Mouse (Mus musculus) embryonic facial prominence, embryonic 11.5 days (tissue): Measurements from ENCODE around the gene Rtn1. TPM values are rescaled to one million over a fixed set of nuclear protein-coding genes. Genes with fewer than 3 reads are reported as not detected.
A peak's percentile ranks its signal among the peaks of the same experiment; 100 is the strongest.

ENCODE experiments used
- ATAC-seq: fragments of 200-750 bp; cut with Nextera tagmentation; replicated peaks from 2 replicates; pipeline ENCODE4 v1.8.0; 2017; ENCODE audit warnings: low read depth; ENCODE audit not compliant: insufficient number of reproducible peaks, low FRiP score, low TSS enrichment
- DNase-seq: peaks from one replicate; pipeline ENCODE4 v3.0.0-alpha.2; 2015; ENCODE audit warnings: low spot score
- H3K27ac ChIP-seq: fragments of 300-500 bp; sonication (generic); replicated peaks from 2 replicates; pipeline ENCODE4 v1.5.1; 2014; ENCODE audit warnings: mild to moderate bottlenecking, low read depth, low read length, control low read depth
- H3K27me3 ChIP-seq: fragments of 300-500 bp; sonication (generic); 2 replicates; pipeline ENCODE4 v1.6.1; 2014; ENCODE audit warnings: mild to moderate bottlenecking, low read length, moderate library complexity, mixed read lengths; ENCODE audit not compliant: control insufficient read depth, insufficient read depth
- H3K36me3 ChIP-seq: fragments of 300-500 bp; sonication (generic); replicated peaks from 2 replicates; pipeline ENCODE4 v1.6.1; 2014; ENCODE audit warnings: low read depth, mild to moderate bottlenecking, low read length, moderate library complexity, mixed read lengths; ENCODE audit not compliant: control insufficient read depth, insufficient read depth
- H3K4me1 ChIP-seq: fragments of 300-500 bp; sonication (generic); 2 replicates; pipeline ENCODE4 v1.6.1; 2014; ENCODE audit warnings: low read length, mixed read lengths; ENCODE audit not compliant: control insufficient read depth, insufficient read depth
- H3K4me2 ChIP-seq: fragments of 300-500 bp; sonication (generic); 2 replicates; pipeline ENCODE4 v1.6.1; 2014; ENCODE audit warnings: low read depth, mild to moderate bottlenecking, control low read depth, low read length, moderate library complexity
- H3K4me3 ChIP-seq: fragments of 300-500 bp; sonication (generic); 2 replicates; pipeline ENCODE4 v1.5.1; 2014; ENCODE audit warnings: low read depth, low read length, control low read depth
- H3K9ac ChIP-seq: fragments of 300-500 bp; sonication (generic); replicated peaks from 2 replicates; pipeline ENCODE4 v1.6.1; 2014; ENCODE audit warnings: mild to moderate bottlenecking, control low read depth, low read length
- H3K9me3 ChIP-seq: fragments of 300-500 bp; sonication (generic); replicated peaks from 2 replicates; pipeline ENCODE4 v1.6.1; 2016; ENCODE audit warnings: mild to moderate bottlenecking, low read length, inconsistent platforms, mixed read lengths; ENCODE audit not compliant: control insufficient read depth
- WGBS: fragments of 180-500 bp; shearing (Covaris S2); extraction: QIAGEN DNeasy Blood & Tissue Kit; methylation state at CpG from one replicate; pipeline ENCODE4 v1.1.7; 2014; 5-methylcytosine and 5-hydroxymethylcytosine counted together
- polyA plus RNA-seq: library from polyadenylated mRNA; unstranded; fragments of >200 nt; fragmentation: Nextera tagmentation; extraction: Ambion mirVana; gene quantifications from 2 replicates; pipeline ENCODE4 v1.2.1, GENCODE M21; 2014

The Rtn1 gene
- polyA plus RNA-seq, 1 experiment from 2014 or later: 79.0 TPM

DNA sequence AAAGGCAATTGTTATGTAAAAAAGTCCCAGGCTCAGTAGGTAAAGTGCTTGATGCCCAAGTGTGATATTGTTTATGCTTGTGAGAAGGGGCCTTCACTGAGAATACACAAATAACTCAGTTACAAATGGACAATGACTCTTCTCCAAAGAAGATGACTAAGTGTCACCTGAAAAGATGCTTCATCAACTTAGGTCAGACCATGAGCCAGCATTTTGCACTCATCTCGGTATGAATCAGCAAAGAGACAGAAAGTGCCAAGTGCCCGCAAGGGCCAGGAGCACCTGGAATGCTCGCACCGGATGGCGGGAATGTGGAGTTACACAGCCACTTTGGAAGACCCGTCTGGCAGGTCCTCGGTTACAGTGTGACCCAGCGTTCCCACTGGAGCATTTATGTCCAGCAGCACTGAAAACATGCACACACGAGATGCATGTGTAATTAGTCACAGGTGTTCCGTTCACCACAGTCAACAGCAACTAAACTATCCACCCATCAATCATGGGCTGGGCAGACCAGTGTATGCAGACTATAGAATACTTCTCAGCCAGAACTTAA lies 156.9 kb downstream of the Rtn1 start:
- Histone ChIP-seq H3K9ac (no peak overlapping the region), H3K36me3 (no peaks in the 10 kb centered on the region), H3K27me3 (no peaks in the 10 kb centered on the region), H3K4me1 (no peaks in the 10 kb centered on the region), H3K27ac (no peak overlapping the region), H3K9me3 (no peaks in the 10 kb centered on the region), H3K4me3 (no peak overlapping the region), H3K4me2 (no peak overlapping the region)
- DNase-seq (no peak), ATAC-seq (no peak)
- 54% methylated on average over 10 of the region's 10 CpGs for WGBS

DNA sequence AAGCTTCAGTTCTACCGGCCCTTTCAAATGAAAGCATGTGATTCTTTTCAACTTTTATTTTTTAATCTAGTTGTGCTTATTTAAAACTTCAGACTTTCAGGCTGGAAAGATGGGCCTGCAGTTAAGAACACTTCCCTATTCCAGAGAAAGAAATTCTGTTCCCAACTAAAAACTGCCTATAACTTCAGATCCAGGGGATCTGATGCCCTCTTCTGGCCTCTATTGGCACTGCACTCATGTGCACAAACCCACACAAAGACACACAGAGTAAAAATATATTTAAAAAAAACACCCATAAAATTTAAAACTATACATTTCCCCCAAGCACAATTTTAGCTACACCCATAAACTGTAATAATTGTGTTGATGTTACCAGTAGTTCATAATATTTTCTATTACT lies 163.9 kb downstream of the Rtn1 start:
- no peaks in the 10 kb centered on the region for H3K4me1 ChIP-seq
- no peaks in the 10 kb centered on the region for H3K36me3 ChIP-seq
- H3K27me3 ChIP-seq: no peaks in the 10 kb centered on the region
- H3K4me3 ChIP-seq: no peak overlapping the region
- no peaks in the 10 kb centered on the region for H3K9me3 ChIP-seq
- ATAC-seq (no peak), DNase-seq (no peak)
- no peak overlapping the region for H3K9ac ChIP-seq
- no peak overlapping the region for H3K27ac ChIP-seq
- H3K4me2 ChIP-seq: no peak overlapping the region
- 88% methylated on average over 1 of the region's 1 CpGs for WGBS

DNA sequence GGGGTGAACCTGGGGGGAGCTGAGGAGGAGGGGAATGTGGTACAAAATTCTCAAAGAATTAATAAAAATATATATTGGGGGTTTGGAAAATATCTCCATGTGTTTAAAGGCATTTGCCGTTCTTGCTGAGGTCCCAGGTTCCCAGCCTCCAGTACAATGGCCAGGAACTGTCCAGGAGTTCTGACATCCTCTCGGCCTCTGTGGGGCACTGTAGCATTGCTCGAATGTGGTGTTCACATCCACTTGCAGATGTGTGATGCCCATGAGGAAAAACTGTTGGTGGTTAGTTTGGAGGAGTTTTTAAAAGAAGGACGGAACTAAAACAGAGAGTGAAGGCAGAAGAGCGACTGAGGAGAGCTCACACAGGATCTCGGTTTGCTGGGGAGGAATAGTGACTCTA lies 166.0 kb downstream of the Rtn1 start:
- 69% methylated on average over 6 of the region's 6 CpGs for WGBS

DNA sequence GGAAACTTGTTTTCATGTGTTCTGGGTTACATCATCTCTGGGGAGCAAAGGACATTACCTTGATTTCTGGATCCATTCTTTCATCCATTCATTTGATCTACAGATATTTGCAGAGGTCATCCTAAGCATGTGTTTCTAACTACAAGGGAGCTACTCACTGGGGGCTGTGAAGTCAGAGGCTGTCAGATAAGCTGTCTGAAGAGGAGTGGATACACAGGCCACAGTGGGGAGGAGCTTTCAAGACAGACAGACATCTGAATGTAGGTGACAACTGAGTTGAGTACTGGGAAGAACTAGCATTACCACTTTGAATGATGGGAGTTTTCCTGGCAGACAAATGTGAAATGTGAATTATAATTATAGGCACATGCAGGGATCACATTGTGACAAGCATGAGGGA lies 168.3 kb downstream of the Rtn1 start:
- H3K27me3 ChIP-seq: no peaks in the 10 kb centered on the region; the same call in 1 of the 2 replicates

More for the DNA sequence above, 166.0 kb downstream of the Rtn1 start:
- H3K27ac ChIP-seq: no peak overlapping the region
- DNase-seq (no peak), ATAC-seq (no peak)
- no peak overlapping the region for H3K4me3 ChIP-seq
- H3K36me3 ChIP-seq: no peaks in the 10 kb centered on the region
- no peaks in the 10 kb centered on the region for H3K27me3 ChIP-seq
- H3K9me3 ChIP-seq: no peaks in the 10 kb centered on the region
- no peak overlapping the region for H3K4me2 ChIP-seq
- H3K4me1 ChIP-seq: no peaks in the 10 kb centered on the region
- no peak overlapping the region for H3K9ac ChIP-seq

DNA sequence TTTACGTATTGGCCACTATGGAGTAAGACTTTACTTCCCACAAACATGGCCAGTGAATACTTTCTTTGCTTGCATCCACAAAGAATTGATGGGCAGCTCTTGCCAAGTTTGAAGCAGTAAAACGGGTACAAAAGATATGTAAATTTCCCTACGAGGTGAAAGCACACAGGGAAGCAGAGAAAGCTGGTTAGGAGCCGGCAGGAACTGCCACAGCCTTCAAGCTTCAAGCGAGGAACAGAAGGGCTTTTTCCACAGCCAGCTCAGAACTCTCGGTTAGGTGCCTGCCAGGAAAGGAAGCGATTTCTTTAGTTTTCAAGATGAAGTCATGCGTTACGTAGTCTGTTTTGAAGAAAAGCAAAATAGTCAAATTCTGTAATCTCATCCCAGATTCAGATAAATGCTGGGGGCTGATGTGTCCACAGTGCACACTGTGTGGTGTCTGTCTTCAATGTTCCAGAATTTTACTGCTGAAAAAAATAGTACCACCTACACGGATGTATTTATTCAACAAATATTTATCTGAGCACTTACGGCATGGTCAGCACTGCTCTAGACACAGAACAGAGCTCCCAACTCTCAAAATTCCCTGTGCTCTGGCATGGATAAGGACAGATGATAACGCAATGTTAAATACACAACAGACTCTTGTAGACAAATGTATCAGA lies 169.5 kb downstream of the Rtn1 start:
- Histone ChIP-seq H3K27ac (no peak overlapping the region), H3K4me2 (no peak overlapping the region), H3K4me3 (no peak overlapping the region), H3K9ac (no peak overlapping the region), H3K9me3 (no peaks in the 10 kb centered on the region), H3K4me1 (no peaks in the 10 kb centered on the region), H3K36me3 (no peaks in the 10 kb centered on the region), H3K27me3 (no peaks in the 10 kb centered on the region; the same call in 1 of the 2 replicates)
- DNase-seq: no peak
- ATAC-seq: no peak
- WGBS: 48% methylated on average over 12 of the region's 12 CpGs

More for the DNA sequence above, 168.3 kb downstream of the Rtn1 start:
- H3K4me2 ChIP-seq: no peak overlapping the region
- H3K27ac ChIP-seq: no peak overlapping the region
- ATAC-seq (no peak), DNase-seq (no peak)
- no peak overlapping the region for H3K4me3 ChIP-seq
- H3K9ac ChIP-seq: no peak overlapping the region
- H3K9me3 ChIP-seq: no peaks in the 10 kb centered on the region
- no peaks in the 10 kb centered on the region for H3K4me1 ChIP-seq
- H3K36me3 ChIP-seq: no peaks in the 10 kb centered on the region

- no peak for DNase-seq
- Histone ChIP-seq H3K4me3 (no peak overlapping the region), H3K9me3 (no peaks in the 10 kb centered on the region), H3K4me1 (no peaks in the 10 kb centered on the region), H3K4me2 (no peak overlapping the region; the same call in 1 of the 2 replicates), H3K9ac (no peak overlapping the region), H3K27me3 (no peaks in the 10 kb centered on the region; the same call in 1 of the 2 replicates), H3K27ac (no peak overlapping the region), H3K36me3 (no peaks in the 10 kb centered on the region)
- WGBS: 79% methylated on average over 2 of the region's 2 CpGs
- no peak for ATAC-seq
Observed at GRCm38 (mm10) chr12:72237251-72237650, 171.6 kb downstream of the Rtn1 start.

GRCm38 (mm10) chr12:72236564-72237011 lies 172.3 kb downstream of the Rtn1 start:
- H3K4me1 ChIP-seq: no peaks in the 10 kb centered on the region
- no peak overlapping the region for H3K27ac ChIP-seq
- peak; percentile 90 for DNase-seq
- peak; percentile 97 for ATAC-seq
- under 1% methylated on average over 52 of the region's 56 CpGs for WGBS
- H3K9ac ChIP-seq: peak overlapping the region; percentile 75
- H3K4me2 ChIP-seq: peak overlapping the region; percentile 73
- no peaks in the 10 kb centered on the region for H3K36me3 ChIP-seq
- no peaks in the 10 kb centered on the region for H3K9me3 ChIP-seq
- peak overlapping the region; percentile 40 for H3K4me3 ChIP-seq
- H3K27me3 ChIP-seq: no peaks in the 10 kb centered on the region; the same call in 1 of the 2 replicates

- no peaks in the 10 kb centered on the region for H3K36me3 ChIP-seq
- DNase-seq (no peak), ATAC-seq (no peak)
- H3K9ac ChIP-seq: peak overlapping the region; percentile 75
- no peak overlapping the region for H3K27ac ChIP-seq
- peak overlapping the region; percentile 73 for H3K4me2 ChIP-seq
- no peaks in the 10 kb centered on the region; the same call in 1 of the 2 replicates for H3K27me3 ChIP-seq
- no peaks in the 10 kb centered on the region for H3K9me3 ChIP-seq
- WGBS: 47% methylated on average over 12 of the region's 12 CpGs
- peak overlapping the region; percentile 40 for H3K4me3 ChIP-seq
- no peaks in the 10 kb centered on the region for H3K4me1 ChIP-seq
Observed at GRCm38 (mm10) chr12:72235621-72236351, 173.1 kb downstream of the Rtn1 start.
